Mouse (Mus musculus) spleen, adult 2 months (tissue): ENCODE data around the gene Gnaq.

ENCODE experiments used
- CTCF ChIP-seq: fragments of 200-500 bp; IDR thresholded peaks from 2 replicates; pipeline ENCODE4 v1.5.1; 2011; ENCODE audit warnings: mild to moderate bottlenecking, inconsistent platforms; ENCODE audit not compliant: insufficient read depth, insufficient read length, insufficient replicate concordance; ENCODE audit errors: extremely low read depth
- POLR2A ChIP-seq: fragments of 200-500 bp; IDR thresholded peaks from 2 replicates; pipeline ENCODE4 v1.6.1; 2011; ENCODE audit warnings: low read depth, low read length, inconsistent platforms

DNA sequence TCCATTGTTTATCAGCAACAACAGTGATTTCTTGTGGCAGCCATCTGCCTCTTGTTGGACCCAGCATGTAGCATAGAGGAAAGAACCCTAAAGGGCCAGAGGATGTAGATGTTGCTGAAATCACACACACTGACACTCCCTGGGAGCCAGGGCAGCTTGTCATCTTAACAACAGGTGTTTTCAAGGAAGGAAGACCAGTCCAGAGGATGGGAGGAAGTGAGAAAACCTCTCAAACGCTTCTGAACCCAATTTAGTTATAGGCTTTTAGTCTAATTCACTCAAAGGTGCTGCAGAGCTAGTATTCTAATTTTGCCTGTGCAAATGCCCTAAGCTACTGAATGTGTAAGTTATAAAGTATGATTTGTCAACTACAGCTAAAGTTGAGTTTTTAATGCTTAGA, 99.0 kb downstream of the Gnaq start:
- TF ChIP-seq CTCF (no peak), POLR2A (no peak)
